Mouse (Mus musculus) limb, embryonic 14.5 days (tissue): ENCODE measurements at regions not wholly inside any gene's neighbourhood (a gene's known extent, or its start where the extent isn't known, plus 50 kb on each side); places are given as distances from the start of the nearest gene placed in this dataset.
A peak's percentile ranks its signal among the peaks of the same experiment; 100 is the strongest.

Source experiments
- ATAC-seq: fragments of 200-750 bp; cut with Nextera tagmentation; 2 replicates; pipeline ENCODE4 v1.8.0; 2017; ENCODE audit warnings: low read depth, moderate number of reproducible peaks, moderate TSS enrichment; ENCODE audit not compliant: low FRiP score
- DNase-seq: peaks from one replicate; pipeline ENCODE4 v3.0.0-alpha.2; 2015; ENCODE audit warnings: low spot score
- H3K27ac ChIP-seq: fragments of 300-500 bp; sonication (generic); replicated peaks from 2 replicates; pipeline ENCODE4 v1.5.1; 2014; ENCODE audit warnings: low read depth, mild to moderate bottlenecking, low read length, moderate library complexity, mixed read lengths
- H3K27me3 ChIP-seq: fragments of 300-500 bp; sonication (generic); 2 replicates; pipeline ENCODE4 v1.6.1; 2014; ENCODE audit warnings: low read length, mixed read lengths; ENCODE audit not compliant: control insufficient read depth, insufficient read depth
- H3K36me3 ChIP-seq: fragments of 300-500 bp; sonication (generic); 2 replicates; pipeline ENCODE4 v1.6.1; 2014; ENCODE audit warnings: mild to moderate bottlenecking, low read length, moderate library complexity, mixed read lengths; ENCODE audit not compliant: control insufficient read depth, insufficient read depth
- H3K4me1 ChIP-seq: fragments of 300-500 bp; sonication (generic); 2 replicates; pipeline ENCODE4 v1.6.1; 2014; ENCODE audit warnings: antibody characterized with exemption, low read length, mixed read lengths; ENCODE audit not compliant: control insufficient read depth, insufficient read depth
- H3K4me2 ChIP-seq: fragments of 300-500 bp; sonication (generic); replicated peaks from 2 replicates; pipeline ENCODE4 v1.6.1; 2014; ENCODE audit warnings: low read depth, mild to moderate bottlenecking, low read length, moderate library complexity; ENCODE audit not compliant: severe bottlenecking
- H3K4me3 ChIP-seq: fragments of 300-500 bp; sonication (generic); replicated peaks from 2 replicates; pipeline ENCODE4 v1.5.1; 2014; ENCODE audit warnings: low read length
- H3K9ac ChIP-seq: fragments of 300-500 bp; sonication (generic); 2 replicates; pipeline ENCODE4 v1.6.1; 2014; ENCODE audit warnings: mild to moderate bottlenecking, low read depth, low read length, moderate library complexity; ENCODE audit not compliant: severe bottlenecking
- H3K9me3 ChIP-seq: fragments of 300-500 bp; sonication (generic); 2 replicates; pipeline ENCODE4 v1.6.1; 2016; ENCODE audit warnings: low read length; ENCODE audit not compliant: control insufficient read depth
- POLR2A ChIP-seq: fragments of 200-500 bp; IDR thresholded peaks from 2 replicates; pipeline ENCODE4 v1.8.0; 2012; ENCODE audit warnings: inconsistent platforms, mild to moderate bottlenecking, moderate library complexity, borderline replicate concordance; ENCODE audit not compliant: insufficient read depth, insufficient read length; ENCODE audit errors: extremely low read depth
- WGBS: fragments of 180-500 bp; shearing (Covaris S2); extraction: QIAGEN DNeasy Blood & Tissue Kit; methylation state at CpG from one replicate; pipeline ENCODE4 v1.1.7; 2014; 5-methylcytosine and 5-hydroxymethylcytosine counted together

- 21% methylated on average over 8 of the region's 8 CpGs for WGBS
- Histone ChIP-seq H3K27ac (no peak overlapping the region), H3K4me3 (no peak overlapping the region), H3K36me3 (no peaks in the 10 kb centered on the region), H3K27me3 (no peaks in the 10 kb centered on the region), H3K9me3 (no peaks in the 10 kb centered on the region), H3K4me2 (no peak overlapping the region), H3K9ac (no peak overlapping the region), H3K4me1 (no peaks in the 10 kb centered on the region)
- peak; percentile 79 for DNase-seq
- ATAC-seq, result peak; percentile 78; the same call in 1 of the 2 replicates
- no peak for TF ChIP-seq POLR2A
Observed at GRCm38 (mm10) chr13:85639376-85640229, 350.7 kb upstream of the Rasa1 start.

- WGBS, result 66% methylated on average over 4 of the region's 4 CpGs
- Histone ChIP-seq H3K27me3 (no peaks in the 10 kb centered on the region), H3K27ac (no peak overlapping the region), H3K4me2 (no peak overlapping the region), H3K9ac (no peak overlapping the region), H3K9me3 (no peaks in the 10 kb centered on the region), H3K36me3 (no peaks in the 10 kb centered on the region), H3K4me1 (no peaks in the 10 kb centered on the region), H3K4me3 (no peak overlapping the region)
- no peak for TF ChIP-seq POLR2A
- no peak for ATAC-seq
- no peak for DNase-seq
Observed at GRCm38 (mm10) chr13:85629506-85630175, 340.7 kb upstream of the Rasa1 start.
